In genomic region chr13:94685191-94685590, GRCm38 (mm10) we compare ENCODE assay signal across 29 mouse cellular contexts.
DNase-seq lines count a peak whose midpoint lies in the region; ATAC-seq lines count a peak whose summit lies in the region.
"Had no signal": no experiment of that assay in that cellular context is flagged by ENCODE, and none has a peak within 500 bp of the region (broad histone marks: within the 10 kb centered on the region; RNA-seq: fewer than 3 reads in every experiment).

No protein-coding gene starts in this region.

- H3K27me3 ChIP-seq in kidney, embryonic 15.5 days = peaks cover 44% of the 10 kb centered on the region
- H3K27me3 ChIP-seq in hindbrain, embryonic 14.5 days (ENCODE audit: control insufficient read depth, insufficient read depth, low read length) = peaks cover 41% of the 10 kb centered on the region
- peaks cover 70% of the 10 kb centered on the region for H3K27me3 ChIP-seq in neural tube, embryonic 15.5 days (replicated peaks)
- peaks cover 36% of the 10 kb centered on the region; the same call in 1 of the 2 replicates for H3K27me3 ChIP-seq in heart, embryonic 10.5 days (ENCODE audit: insufficient read depth, poor library complexity, severe bottlenecking)
- H3K27me3 ChIP-seq: CH12.LX had no signal

- H3K9me3 ChIP-seq in kidney, embryonic 15.5 days (replicated peaks) = no peaks in the 10 kb centered on the region
- H3K9me3 ChIP-seq in hindbrain, embryonic 14.5 days (ENCODE audit: control insufficient read depth, low read length) = no peaks in the 10 kb centered on the region
- no peaks in the 10 kb centered on the region for H3K9me3 ChIP-seq in neural tube, embryonic 15.5 days (replicated peaks)
- H3K9me3 ChIP-seq in heart, embryonic 10.5 days = no peaks in the 10 kb centered on the region
- H3K9me3 ChIP-seq: embryonic facial prominence, embryonic 12.5 days; limb, embryonic 12.5 days; lung, embryonic 15.5 days; midbrain, embryonic 12.5 days had no signal

- H3K9ac ChIP-seq in kidney, embryonic 15.5 days = no peak overlapping the region
- H3K9ac ChIP-seq in hindbrain, embryonic 14.5 days = no peak overlapping the region
- H3K9ac ChIP-seq in neural tube, embryonic 15.5 days (replicated peaks) = no peak overlapping the region
- H3K9ac ChIP-seq: embryonic facial prominence, embryonic 12.5 days; limb, embryonic 12.5 days; lung, embryonic 15.5 days; midbrain, embryonic 12.5 days had no signal

- WGBS in kidney, embryonic 15.5 days = 25% methylated on average over 7 of the region's 7 CpGs
- WGBS in hindbrain, embryonic 14.5 days = 21% methylated on average over 7 of the region's 7 CpGs
- 11% methylated on average over 7 of the region's 7 CpGs for WGBS in neural tube, embryonic 15.5 days
- 71% methylated on average over 7 of the region's 7 CpGs for WGBS in heart, embryonic 10.5 days

- H3K36me3 ChIP-seq in kidney, embryonic 15.5 days = no peaks in the 10 kb centered on the region
- no peaks in the 10 kb centered on the region for H3K36me3 ChIP-seq in hindbrain, embryonic 14.5 days (replicated peaks; ENCODE audit: control insufficient read depth, insufficient read depth)
- H3K36me3 ChIP-seq in neural tube, embryonic 15.5 days = no peaks in the 10 kb centered on the region
- H3K36me3 ChIP-seq in heart, embryonic 10.5 days = no peaks in the 10 kb centered on the region
- H3K36me3 ChIP-seq: embryonic facial prominence, embryonic 12.5 days; limb, embryonic 12.5 days; lung, embryonic 15.5 days; midbrain, embryonic 12.5 days had no signal

- peaks cover 20% of the 10 kb centered on the region for H3K4me1 ChIP-seq in kidney, embryonic 15.5 days
- peaks cover 9% of the 10 kb centered on the region; the same call in 1 of the 2 replicates for H3K4me1 ChIP-seq in hindbrain, embryonic 14.5 days (replicated peaks; ENCODE audit: control insufficient read depth, insufficient read depth, low read length)
- peaks cover 13% of the 10 kb centered on the region; the same call in 1 of the 2 replicates for H3K4me1 ChIP-seq in neural tube, embryonic 15.5 days
- 0 out of 2 replicates have a peak, but pooled peaks cover 3% of the 10 kb centered on the region for H3K4me1 ChIP-seq in heart, embryonic 10.5 days
- H3K4me1 ChIP-seq: limb, embryonic 12.5 days; lung, embryonic 15.5 days had no signal

- 0 out of 2 replicates have a peak overlapping the region, but pooled peaks have one; percentile 16 for H3K4me2 ChIP-seq in kidney, embryonic 15.5 days
- no peak overlapping the region for H3K4me2 ChIP-seq in hindbrain, embryonic 14.5 days (replicated peaks)
- no peak overlapping the region for H3K4me2 ChIP-seq in neural tube, embryonic 15.5 days
- H3K4me2 ChIP-seq: embryonic facial prominence, embryonic 12.5 days; limb, embryonic 12.5 days; lung, embryonic 15.5 days; midbrain, embryonic 12.5 days had no signal

- DNase-seq in embryo, embryonic 10.5 days (ENCODE audit: low spot score) = peak; percentile 7
- DNase-seq in embryo, embryonic 10 days (ENCODE audit: low spot score) = no peak
- DNase-seq in kidney, adult 8-10 months = no peak
- DNase-seq in hindbrain, embryonic 14.5 days (ENCODE audit: low spot score) = no peak
- no peak for DNase-seq in heart, embryonic 10.5 days (ENCODE audit: low spot score)
- DNase-seq: adrenal gland, adult 2 months; adrenal gland, postnatal 36 days; cerebellum, adult 2 months; cerebellum, postnatal 14 days; embryo, embryonic 11 days; gastrocnemius, postnatal 10 days; heart, postnatal 14 days; kidney, adult 9 months; kidney, postnatal 36 days; lung, postnatal 36 days; spleen, adult 18-20 months; thymus, postnatal 14 days had no signal

- H3K4me3 ChIP-seq in kidney, embryonic 15.5 days (replicated peaks) = no peak overlapping the region
- no peak overlapping the region for H3K4me3 ChIP-seq in hindbrain, embryonic 14.5 days (replicated peaks; ENCODE audit: low read length)
- no peak overlapping the region for H3K4me3 ChIP-seq in neural tube, embryonic 15.5 days (replicated peaks)
- no peak overlapping the region for H3K4me3 ChIP-seq in heart, embryonic 10.5 days
- H3K4me3 ChIP-seq: embryonic facial prominence, embryonic 12.5 days; layer of hippocampus, adult 2 months; left cerebral cortex, adult 2 months; limb, embryonic 12.5 days; lung, embryonic 15.5 days; midbrain, embryonic 12.5 days; myocyte had no signal

- peak; percentile 69; the same call in 1 of the 2 replicates for ATAC-seq in kidney, embryonic 15.5 days (replicated peaks; ENCODE audit: low FRiP score)
- 0 out of 2 replicates have a peak, but pooled peaks have one; percentile 27 for ATAC-seq in hindbrain, embryonic 14.5 days (ENCODE audit: low FRiP score)
- ATAC-seq in neural tube, embryonic 15.5 days (ENCODE audit: low FRiP score) = peak; percentile 47; the same call in 1 of the 2 replicates
- ATAC-seq: activated CD4-positive, CD25-positive, alpha-beta regulatory T cell, adult 4 months; intestine, embryonic 16.5 days had no signal

- no peak overlapping the region for H3K27ac ChIP-seq in kidney, embryonic 15.5 days
- H3K27ac ChIP-seq in hindbrain, embryonic 14.5 days = no peak overlapping the region
- no peak overlapping the region for H3K27ac ChIP-seq in neural tube, embryonic 15.5 days (replicated peaks)
- no peak overlapping the region for H3K27ac ChIP-seq in heart, embryonic 10.5 days
- H3K27ac ChIP-seq: embryonic facial prominence, embryonic 12.5 days; layer of hippocampus, adult 2 months; left cerebral cortex, adult 2 months; limb, embryonic 12.5 days; lung, embryonic 15.5 days; midbrain, embryonic 12.5 days had no signal
